Mouse (Mus musculus) cerebral cortex, adult 2 months (tissue): Measurements from ENCODE around the gene Tmem131.

Source experiments
- WGBS: fragments of 180-500 bp; shearing (Covaris S2); methylation state at CpG from one replicate; pipeline ENCODE4 v1.1.7; 2018; 5-methylcytosine and 5-hydroxymethylcytosine counted together

Gene Tmem131

DNA sequence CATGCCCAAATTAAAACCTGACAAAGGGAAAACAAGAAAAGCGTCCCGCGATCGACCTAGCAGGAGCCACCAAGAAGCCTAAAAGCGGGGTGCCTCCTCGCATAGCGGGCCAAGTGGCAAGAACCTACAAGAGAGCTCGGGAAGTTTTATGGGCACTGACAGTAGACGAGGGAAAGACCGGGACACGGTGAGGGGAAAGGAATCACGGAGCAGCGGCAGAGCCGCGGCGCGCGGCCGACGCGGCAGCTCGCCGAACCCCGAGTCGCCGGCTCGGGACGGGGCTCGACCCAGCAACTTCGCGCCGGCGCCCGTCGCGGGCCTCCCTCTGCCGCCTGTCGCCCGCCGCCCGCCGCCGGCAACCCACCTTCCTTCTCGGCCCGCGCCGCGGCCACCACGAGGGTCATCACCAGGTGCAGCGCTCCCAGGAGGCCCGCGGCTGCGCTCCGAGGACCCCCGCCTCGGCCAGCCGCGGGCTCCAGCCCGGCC, 4.6 kb downstream of the Tmem131 start:
- WGBS, result under 1% methylated on average over 38 of the region's 59 CpGs

- 3% methylated on average over 9 of the region's 9 CpGs for WGBS
Observed at GRCm38 (mm10) chr1:36938348-36938747, 5.1 kb downstream of the Tmem131 start.

- 40% methylated on average over 3 of the region's 3 CpGs for WGBS
Observed at GRCm38 (mm10) chr1:36937648-36938047, 5.8 kb downstream of the Tmem131 start.

GRCm38 (mm10) chr1:36937015-36937414, 6.5 kb downstream of the Tmem131 start:
- 53% methylated on average over 2 of the region's 2 CpGs for WGBS

GRCm38 (mm10) chr1:36936567-36936966, 6.9 kb downstream of the Tmem131 start:
- WGBS, result 63% methylated on average over 7 of the region's 7 CpGs

- 46% methylated on average over 6 of the region's 6 CpGs for WGBS
Observed at GRCm38 (mm10) chr1:36934778-36935177, 8.7 kb downstream of the Tmem131 start.

GRCm38 (mm10) chr1:36933965-36934585, 9.4 kb downstream of the Tmem131 start:
- 70% methylated on average over 8 of the region's 8 CpGs for WGBS

GRCm38 (mm10) chr1:36932231-36932630, 11.2 kb downstream of the Tmem131 start:
- WGBS, result 88% methylated on average over 1 of the region's 1 CpGs

DNA sequence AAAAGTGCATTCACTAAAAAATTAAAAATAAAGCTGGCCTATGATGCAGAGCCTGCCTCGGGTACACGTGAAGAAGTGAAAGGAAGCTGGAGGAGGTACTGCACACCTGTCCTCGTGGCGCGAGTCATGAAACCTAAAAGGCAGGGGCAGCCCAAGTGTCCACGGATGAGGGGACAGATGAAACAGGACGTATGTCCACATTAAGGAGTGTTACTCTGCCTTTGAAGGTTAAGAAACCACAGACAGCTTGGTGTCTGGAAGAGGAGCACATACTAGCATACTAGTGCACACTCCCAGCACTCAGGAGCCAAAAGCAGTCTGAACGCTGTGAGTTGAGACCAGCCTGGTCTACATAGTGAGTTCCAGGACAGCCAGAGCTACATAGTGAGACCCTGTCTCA, 12.6 kb downstream of the Tmem131 start:
- 69% methylated on average over 8 of the region's 8 CpGs for WGBS

DNA sequence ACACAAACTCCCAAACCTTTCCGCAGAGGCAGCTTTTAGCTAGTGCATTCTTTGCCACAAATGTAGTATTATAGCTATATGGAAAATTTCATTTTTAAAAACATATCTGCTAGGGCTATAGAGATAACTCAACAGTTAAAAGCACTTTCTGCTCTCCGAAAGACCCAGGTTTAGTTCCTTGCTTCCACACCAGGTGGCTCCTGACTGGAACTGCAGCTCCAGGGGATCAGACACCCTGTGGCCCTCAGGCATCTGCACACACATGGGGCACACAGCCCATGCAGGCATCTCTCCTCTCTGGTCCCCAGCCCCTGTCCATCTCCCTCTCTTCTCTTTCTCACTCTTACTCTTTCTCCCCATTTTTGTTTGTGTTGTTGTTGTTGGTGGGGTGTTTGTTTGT, 13.5 kb downstream of the Tmem131 start:
- 79% methylated on average over 2 of the region's 2 CpGs for WGBS

GRCm38 (mm10) chr1:36928357-36929330, 14.8 kb downstream of the Tmem131 start:
- 81% methylated on average over 6 of the region's 6 CpGs for WGBS

- 90% methylated on average over 2 of the region's 2 CpGs for WGBS
Observed at GRCm38 (mm10) chr1:36927569-36927968, 15.9 kb downstream of the Tmem131 start.

DNA sequence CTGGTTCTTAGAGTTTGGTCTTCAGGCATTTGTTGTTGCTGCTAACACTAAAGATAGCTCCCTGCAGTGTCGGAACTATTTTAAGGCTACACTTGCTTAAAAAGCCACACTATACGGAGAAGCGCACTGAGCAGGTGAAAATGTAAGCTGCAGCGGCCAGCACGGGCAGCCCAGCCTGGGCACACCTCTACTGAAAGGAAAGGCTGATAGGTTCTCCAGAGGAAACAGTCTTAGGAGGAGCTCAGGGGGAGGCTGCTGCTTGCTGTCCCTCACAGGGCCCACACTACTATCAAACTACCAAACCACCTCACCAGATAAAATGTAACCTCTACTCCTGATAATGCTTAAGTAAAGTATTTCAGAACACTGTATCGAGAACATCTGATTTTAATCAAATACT, 16.7 kb downstream of the Tmem131 start:
- WGBS, result 35% methylated on average over 6 of the region's 6 CpGs

GRCm38 (mm10) chr1:36926246-36926645, 17.2 kb downstream of the Tmem131 start:
- WGBS, result 83% methylated on average over 4 of the region's 4 CpGs

GRCm38 (mm10) chr1:36925781-36926180, 17.7 kb downstream of the Tmem131 start:
- 64% methylated on average over 5 of the region's 5 CpGs for WGBS

- WGBS, result 89% methylated on average over 2 of the region's 2 CpGs
Observed at GRCm38 (mm10) chr1:36924853-36925252, 18.6 kb downstream of the Tmem131 start.

- 93% methylated on average over 4 of the region's 4 CpGs for WGBS
Observed at GRCm38 (mm10) chr1:36922623-36923421, 20.6 kb downstream of the Tmem131 start.

GRCm38 (mm10) chr1:36921614-36922393, 21.7 kb downstream of the Tmem131 start:
- WGBS, result 67% methylated on average over 15 of the region's 15 CpGs

- 33% methylated on average over 4 of the region's 4 CpGs for WGBS
Observed at GRCm38 (mm10) chr1:36920726-36921125, 22.7 kb downstream of the Tmem131 start.

DNA sequence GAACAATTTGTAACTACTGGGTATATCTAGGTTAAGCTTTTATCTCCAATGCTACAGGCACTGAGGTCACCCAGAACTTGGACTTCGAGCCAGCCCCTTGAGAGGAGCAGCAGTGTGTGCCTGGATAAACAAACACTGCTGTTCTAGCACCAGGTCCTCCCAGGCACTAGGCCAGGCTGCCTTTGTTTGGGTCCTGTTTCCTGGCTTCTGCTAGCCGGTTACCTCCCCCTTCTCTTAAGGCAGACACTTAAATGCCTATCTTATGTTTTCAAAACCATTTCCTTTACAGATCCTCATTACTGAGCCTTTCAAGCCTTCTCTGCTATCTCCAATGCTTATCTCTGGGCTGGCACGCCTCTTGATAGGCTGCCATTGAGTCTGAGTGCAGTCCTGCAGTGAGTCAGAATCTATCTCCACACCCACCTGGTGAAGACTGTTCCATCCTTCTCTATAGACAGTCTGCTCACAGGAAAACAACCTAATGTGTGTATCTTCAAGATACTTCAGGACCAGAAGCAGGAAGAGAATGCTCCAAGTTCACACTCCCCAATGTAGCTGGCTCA, 23.2 kb downstream of the Tmem131 start:
- WGBS, result 22% methylated on average over 3 of the region's 3 CpGs

GRCm38 (mm10) chr1:36919728-36920127, 23.7 kb downstream of the Tmem131 start:
- WGBS, result 65% methylated on average over 1 of the region's 1 CpGs
